Mouse (Mus musculus): ENCODE data around the gene Olfr1164.

Gene Olfr1164

GRCm38 (mm10) chr2:88093866-88094265 is at the start of gene Olfr1164:
TSS of gene Olfr1164 (minus strand) at chr2:88093966.
- DNase-seq (ENCODE audit: low spot score): no peak

DNA sequence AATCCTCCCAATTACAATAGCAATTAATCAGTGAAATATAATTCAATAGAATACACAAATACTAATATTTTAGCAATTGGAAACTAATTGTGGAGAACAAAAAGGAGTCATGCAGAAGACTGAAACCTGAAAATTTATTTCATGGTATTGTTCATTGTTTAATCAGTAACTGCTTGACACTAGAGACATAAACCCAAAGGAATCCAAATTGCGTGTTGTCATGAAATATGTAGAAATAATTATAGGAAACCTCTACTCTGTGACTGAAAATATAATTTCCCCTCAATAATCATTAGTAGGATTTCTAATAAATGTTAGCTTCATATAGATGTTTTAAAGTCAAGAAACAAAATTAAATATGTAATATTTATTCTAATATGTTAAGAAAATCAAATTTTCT is 34.4 kb upstream of the Olfr1164 start, which contains the start of gene Olfr1166:
Gene Olfr1166, minus strand, starts transcription at position 101 of the 400 bp plus-strand sequence.
- no peak for DNase-seq (ENCODE audit: low spot score)

DNA sequence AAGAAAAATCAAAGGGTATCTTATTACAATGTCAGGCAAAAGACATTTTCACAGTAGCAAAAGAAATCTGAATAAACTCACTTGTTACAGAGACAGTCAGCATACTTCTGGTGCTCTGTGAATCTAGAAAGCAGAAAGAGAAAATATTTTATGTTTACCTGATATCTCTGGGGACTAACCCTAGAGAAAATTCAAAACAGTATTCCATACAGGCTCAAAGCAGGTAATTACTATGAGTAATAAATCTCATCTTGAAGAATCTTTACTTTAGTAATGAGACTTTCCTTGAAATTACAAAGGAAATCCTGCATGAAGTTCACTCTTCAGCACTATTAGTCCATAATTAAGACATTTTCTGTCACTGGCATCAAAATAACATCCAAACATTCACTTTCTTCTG is 22.0 kb downstream of the Olfr1164 start, which contains the start of gene Olfr1163:
Gene Olfr1163, minus strand, starts transcription at position 101 of the 400 bp plus-strand sequence.
- DNase-seq (ENCODE audit: low spot score): no peak

DNA sequence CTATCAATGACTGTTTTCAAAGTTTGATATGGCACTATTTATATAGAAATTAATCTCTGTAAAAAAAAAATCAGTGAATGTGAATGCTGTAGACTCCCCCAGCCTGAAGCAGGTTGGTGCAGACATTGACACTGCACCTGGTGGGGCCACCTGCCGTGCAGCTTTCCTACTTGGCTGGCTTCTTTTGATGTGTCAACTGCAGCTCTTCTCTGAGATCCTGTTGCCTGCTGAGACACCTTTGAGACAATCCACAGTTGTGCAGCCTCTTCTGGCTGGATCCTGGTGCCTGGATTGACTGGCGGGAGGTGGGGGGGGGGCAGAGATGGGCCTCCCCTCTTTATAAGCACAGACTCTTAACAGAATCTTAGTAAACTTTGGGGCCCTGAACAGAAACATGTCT is 30.2 kb downstream of the Olfr1164 start:
- DNase-seq (ENCODE audit: low spot score): no peak

GRCm38 (mm10) chr2:88051029-88051428 is 42.7 kb downstream of the Olfr1164 start, which contains the start of gene Olfr1162:
TSS of gene Olfr1162 (minus strand) at chr2:88051129.
- DNase-seq (ENCODE audit: low spot score): no peak

Measured in retina, embryonic 14.5 days (tissue).